Mouse (Mus musculus) 416B (cell line): ENCODE results near the gene Lrrc58.

ENCODE experiments used
- DNase-seq: peaks from one replicate; pipeline ENCODE4 v3.0.0; 2011; ENCODE audit warnings: low read depth

The Lrrc58 gene

GRCm38 (mm10) chr16:37868506-37869469, 599 bp downstream of the Lrrc58 start:
- peak; percentile 53 for DNase-seq

GRCm38 (mm10) chr16:37869470-37870231, 1.5 kb downstream of the Lrrc58 start:
- DNase-seq, result peak; percentile 44

DNA sequence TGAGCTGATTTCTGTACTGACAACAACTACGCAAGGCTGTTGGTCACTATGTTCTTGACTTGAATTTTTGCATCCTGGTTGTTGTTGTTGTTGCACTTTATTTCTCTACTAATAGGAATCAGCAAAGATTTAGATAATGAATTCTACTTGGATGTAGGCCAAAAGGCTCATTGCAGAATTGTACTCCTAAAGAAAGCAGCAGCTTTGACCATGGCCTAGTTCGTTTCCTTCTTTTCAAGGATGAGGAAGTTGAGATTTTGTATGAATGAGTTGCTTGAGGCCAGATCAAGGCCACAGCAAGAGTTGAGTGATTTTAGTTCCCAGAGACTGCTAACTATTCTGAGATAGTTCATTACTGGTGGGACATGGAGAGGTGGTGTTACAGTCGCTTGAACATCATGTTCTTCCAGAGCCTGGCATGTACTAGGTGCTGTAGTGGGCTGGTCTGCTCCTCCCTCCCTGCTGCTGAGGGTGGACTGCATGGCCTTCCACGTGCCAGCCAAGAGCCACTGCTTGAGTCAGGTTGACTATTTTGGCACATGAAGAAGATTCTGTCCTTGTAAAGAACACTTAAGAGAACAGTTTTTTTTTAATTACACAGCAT, 3.0 kb downstream of the Lrrc58 start:
- DNase-seq, result peak; percentile 57

DNA sequence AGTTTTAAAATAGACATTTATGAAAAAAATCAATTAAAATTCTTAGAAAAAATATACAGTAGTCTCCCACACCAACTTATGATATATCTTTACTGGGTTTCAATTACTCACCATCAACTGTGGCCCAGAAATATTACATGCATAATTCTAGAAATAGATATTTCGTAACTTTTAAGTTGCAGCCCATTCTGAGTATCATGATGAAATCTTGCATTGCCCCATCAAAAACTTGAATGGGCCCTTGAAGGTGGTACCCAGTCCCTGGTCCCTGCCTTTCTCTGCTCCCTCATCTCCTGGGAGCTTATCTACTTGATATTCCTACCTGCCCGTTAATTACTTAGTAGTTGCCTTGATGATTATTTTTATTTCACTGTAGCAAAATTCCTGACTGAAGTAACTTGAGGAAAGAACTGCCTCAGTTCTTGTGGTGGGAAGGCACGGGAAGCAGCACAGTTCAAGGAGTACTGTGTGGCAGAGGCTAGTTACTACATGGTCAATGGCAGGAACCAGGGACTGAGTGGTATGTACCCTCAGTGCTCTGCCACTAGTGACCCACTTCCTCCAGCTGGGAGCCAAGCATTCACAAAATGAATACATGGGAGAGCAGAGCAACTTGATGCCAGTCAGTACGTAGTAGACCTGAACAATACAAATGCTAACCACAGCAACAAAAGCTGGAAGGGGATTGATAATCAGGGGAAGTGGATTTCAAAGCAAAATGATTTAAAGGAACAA, 6.5 kb downstream of the Lrrc58 start:
- peak; percentile 68 for DNase-seq

DNA sequence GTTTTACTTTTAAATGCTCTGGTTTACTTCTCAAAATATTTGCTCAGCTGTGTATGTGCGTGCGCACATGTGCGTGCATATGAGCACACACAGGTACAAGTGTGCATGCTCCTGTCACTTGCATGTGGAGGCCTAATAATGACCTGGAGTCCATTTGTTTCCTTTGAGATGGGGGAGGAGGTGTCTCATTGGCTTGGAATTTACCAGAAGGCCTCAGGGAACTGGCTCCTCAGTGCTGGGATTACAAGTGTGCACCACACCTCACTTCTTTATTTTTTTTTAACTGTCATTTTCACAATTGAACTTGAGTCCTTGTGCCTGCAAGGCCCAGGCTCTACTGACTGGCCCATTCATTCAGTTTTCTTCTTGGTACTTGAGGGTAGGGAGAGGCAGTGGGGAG, 9.2 kb downstream of the Lrrc58 start:
- no peak for DNase-seq

- peak; percentile 35 for DNase-seq
These were observed 10.8 kb downstream of the Lrrc58 start for GRCm38 (mm10) chr16:37878951-37879505.

- DNase-seq, result no peak
These were observed 11.7 kb downstream of the Lrrc58 start for GRCm38 (mm10) chr16:37879750-37880419.

- no peak for DNase-seq
These were observed 13.0 kb downstream of the Lrrc58 start for GRCm38 (mm10) chr16:37881168-37881567.

GRCm38 (mm10) chr16:37888986-37889385, 20.8 kb downstream of the Lrrc58 start:
- DNase-seq, result no peak

GRCm38 (mm10) chr16:37892667-37893066, 24.5 kb downstream of the Lrrc58 start:
- DNase-seq, result no peak

- no peak for DNase-seq
These were observed 25.2 kb downstream of the Lrrc58 start for GRCm38 (mm10) chr16:37893381-37893780.

DNA sequence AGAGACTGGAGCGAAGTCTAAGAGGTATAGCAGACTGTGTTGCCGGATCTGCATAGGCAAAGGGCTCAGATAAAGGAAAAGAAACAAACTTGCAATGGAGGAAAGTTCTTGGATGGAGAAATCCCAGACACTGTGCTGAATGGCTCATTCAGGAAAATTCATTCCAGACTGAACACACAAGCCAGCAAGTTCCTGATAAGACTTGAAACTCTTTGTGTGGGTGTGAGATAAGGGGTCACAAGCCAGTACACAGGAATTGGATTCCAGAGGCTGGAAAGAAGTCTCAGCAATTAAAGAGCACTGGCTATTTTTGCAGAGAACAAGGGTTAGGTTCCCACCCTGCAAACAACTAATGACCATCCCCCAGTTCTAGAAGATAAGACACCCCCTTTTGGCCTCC, 25.8 kb downstream of the Lrrc58 start:
- DNase-seq, result no peak

GRCm38 (mm10) chr16:37898790-37899189, 30.6 kb downstream of the Lrrc58 start:
- no peak for DNase-seq

DNA sequence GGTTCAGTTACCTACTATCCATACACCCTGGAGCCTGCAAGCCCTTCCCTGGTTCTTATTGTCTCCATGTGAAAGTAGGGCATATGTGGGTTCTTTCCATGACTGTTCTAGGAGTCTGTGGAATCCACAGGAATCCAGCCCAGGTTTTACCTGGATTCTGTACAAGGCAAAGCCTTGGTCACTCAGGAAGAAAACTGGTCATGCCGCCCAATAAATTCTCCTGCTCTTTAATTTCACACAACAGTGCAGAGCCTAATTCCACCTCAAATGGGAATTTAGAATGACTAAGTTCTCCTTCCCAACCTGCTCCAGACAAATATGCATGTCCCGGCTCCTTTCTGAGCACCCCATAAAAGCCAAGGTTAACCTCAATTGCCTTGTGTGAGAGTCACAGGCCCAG, 31.2 kb downstream of the Lrrc58 start:
- DNase-seq, result no peak

GRCm38 (mm10) chr16:37901318-37901717, 33.1 kb downstream of the Lrrc58 start:
- DNase-seq, result no peak

DNA sequence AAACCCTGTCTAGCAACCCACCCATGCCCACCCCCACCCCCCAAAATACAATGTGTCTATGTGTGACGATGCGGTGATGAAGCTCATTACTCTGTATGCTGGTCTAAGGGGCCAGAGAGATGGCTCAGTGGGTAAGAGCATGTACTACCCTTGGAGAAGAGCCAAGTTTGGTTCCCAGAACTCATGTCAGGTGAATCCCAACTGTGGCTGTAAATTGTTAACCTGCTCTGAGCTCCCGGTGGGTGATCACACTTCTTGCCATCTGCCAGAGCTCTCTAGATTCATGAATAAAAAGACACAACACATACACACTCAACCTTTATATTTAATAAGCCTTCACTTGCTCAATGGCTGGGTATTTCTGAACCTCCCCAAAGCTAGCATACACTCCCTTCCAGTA, 38.3 kb downstream of the Lrrc58 start:
- DNase-seq, result no peak

- no peak for DNase-seq
These were observed 42.9 kb downstream of the Lrrc58 start for GRCm38 (mm10) chr16:37911086-37911485.

DNA sequence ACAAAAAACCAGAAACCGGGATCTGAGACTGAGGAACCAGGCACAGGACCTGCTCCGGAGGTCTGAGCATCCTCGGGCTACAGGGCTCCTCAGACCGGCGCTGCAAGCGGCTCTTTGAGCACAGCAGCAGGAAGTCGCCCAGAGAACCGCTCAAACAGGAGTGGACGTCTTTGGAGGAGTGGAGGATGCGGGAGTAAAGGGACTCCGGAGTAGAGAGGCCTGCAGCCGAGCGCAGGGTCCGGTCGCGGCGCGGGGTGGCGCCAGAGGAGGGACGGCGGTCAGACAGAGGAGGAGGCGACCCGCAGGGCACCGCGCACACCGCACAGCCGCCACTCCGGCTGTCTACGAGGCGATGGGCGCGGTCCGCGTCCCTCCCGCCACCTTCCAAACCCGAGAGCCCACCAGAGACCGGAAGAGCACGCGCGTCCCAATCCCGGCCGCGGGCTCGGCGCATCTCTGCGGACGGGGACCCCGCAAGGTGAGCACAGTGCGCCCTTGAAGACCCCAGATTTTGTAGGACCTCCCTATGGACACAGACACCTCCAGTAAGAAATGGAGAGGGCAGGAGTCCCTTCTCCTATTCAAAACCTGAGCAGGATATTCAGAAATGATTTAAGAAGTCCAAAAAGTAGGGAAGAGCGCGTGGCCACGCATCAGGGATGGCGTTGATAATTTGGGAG, 48.1 kb downstream of the Lrrc58 start, which contains the start of gene Gpr156:
Gene Gpr156, plus strand, starts transcription at position 359 of the 680 bp plus-strand sequence.
- no peak for DNase-seq

DNA sequence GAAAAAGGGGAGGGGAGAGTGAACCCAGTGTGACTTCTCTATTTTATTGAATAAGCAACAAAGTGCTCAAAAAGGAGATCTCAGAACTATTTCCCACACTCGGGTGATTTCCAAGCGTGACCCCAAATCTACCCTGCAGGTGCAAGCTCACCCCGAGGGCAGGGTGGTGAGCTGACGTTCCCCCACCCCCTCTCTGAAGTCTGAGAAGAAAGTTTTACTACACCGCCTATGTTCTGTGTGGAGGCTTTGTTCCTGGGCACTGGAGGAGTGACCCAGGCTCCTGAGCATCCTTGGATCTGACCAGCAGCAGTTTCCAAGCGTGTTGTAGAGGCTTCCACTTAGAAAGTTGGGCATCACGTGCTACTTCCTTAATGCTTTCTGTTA, 48.6 kb downstream of the Lrrc58 start:
- DNase-seq, result no peak

- peak; percentile 7 for DNase-seq
These were observed 50.8 kb downstream of the Lrrc58 start for GRCm38 (mm10) chr16:37919000-37919399.
